Comparison of ENCODE assay signal across 27 mouse cellular contexts in genomic region chr5:95997276-95997675, GRCm38 (mm10). TPM values are rescaled to one million over a fixed set of nuclear protein-coding genes. Genes with fewer than 3 reads are reported as not detected.
A peak's percentile ranks its signal among the peaks of the same experiment; 100 is the strongest.
DNase-seq lines count a peak whose midpoint lies in the region; ATAC-seq lines count a peak whose summit lies in the region.
"Had no signal": no experiment of that assay in that cellular context is flagged by ENCODE, and none has a peak within 500 bp of the region (broad histone marks: within the 10 kb centered on the region; RNA-seq: fewer than 3 reads in every experiment).

No protein-coding gene starts in this region.

- WGBS in forebrain, embryonic 14.5 days = 27% methylated on average over 3 of the region's 3 CpGs
- 19% methylated on average over 3 of the region's 3 CpGs for WGBS in forebrain, embryonic 16.5 days
- WGBS in heart, embryonic 12.5 days = 74% methylated on average over 3 of the region's 3 CpGs

- H3K9ac ChIP-seq in forebrain, embryonic 14.5 days (ENCODE audit: low read length) = no peak overlapping the region
- no peak overlapping the region for H3K9ac ChIP-seq in forebrain, embryonic 16.5 days (replicated peaks; ENCODE audit: low read depth, low read length)
- H3K9ac ChIP-seq in heart, embryonic 12.5 days = no peak overlapping the region
- H3K9ac ChIP-seq: heart, embryonic 15.5 days; hindbrain, embryonic 14.5 days had no signal

- H3K4me3 ChIP-seq in forebrain, embryonic 14.5 days (ENCODE audit: low read depth, low read length) = no peak overlapping the region
- H3K4me3 ChIP-seq in forebrain, embryonic 16.5 days (replicated peaks; ENCODE audit: low read length) = no peak overlapping the region
- H3K4me3 ChIP-seq in heart, embryonic 12.5 days = no peak overlapping the region
- H3K4me3 ChIP-seq: gastrocnemius, adult 2 months; heart, embryonic 15.5 days had no signal

- peak; percentile 50 for ATAC-seq in frontal cortex, adult (ENCODE audit: low TSS enrichment)
- peak; percentile 72 for ATAC-seq in forebrain, embryonic 14.5 days
- peak; percentile 87 for ATAC-seq in forebrain, embryonic 16.5 days
- no peak for ATAC-seq in heart, embryonic 12.5 days (ENCODE audit: insufficient number of reproducible peaks, low FRiP score)
- ATAC-seq: CD4-positive, CD25-positive, alpha-beta regulatory T cell, adult 4 months; hindbrain, postnatal 0 days; inflammation-experienced regulatory T-cells, adult 6 months; intestine, embryonic 16.5 days had no signal

- no peak for DNase-seq in frontal cortex, postnatal 10 days (ENCODE audit: low spot score in 2 of 2)
- peak; percentile 62 for DNase-seq in forebrain, embryonic 14.5 days (ENCODE audit: low spot score)
- no peak for DNase-seq in urinary bladder, postnatal 10 days (ENCODE audit: low spot score)
- DNase-seq: adrenal gland, adult 2 months; adrenal gland, postnatal 14 days; cerebellum, adult 11-12 months; cerebellum, adult 8-10 months; cerebellum, postnatal 10 days; cerebellum, postnatal 36 days; embryo, embryonic 11 days; gastrocnemius, adult 2 months; gastrocnemius, postnatal 14 days; heart, adult 11 months; heart, postnatal 10 days; heart, postnatal 36 days; kidney, adult 18-20 months had no signal

- no peaks in the 10 kb centered on the region for H3K9me3 ChIP-seq in forebrain, embryonic 14.5 days (replicated peaks; ENCODE audit: control insufficient read depth, low read length)
- H3K9me3 ChIP-seq in forebrain, embryonic 16.5 days (ENCODE audit: control insufficient read depth, low read length) = no peaks in the 10 kb centered on the region
- H3K9me3 ChIP-seq in heart, embryonic 12.5 days (replicated peaks) = no peaks in the 10 kb centered on the region
- H3K9me3 ChIP-seq: heart, embryonic 15.5 days had no signal

- H3K27ac ChIP-seq in forebrain, embryonic 14.5 days (ENCODE audit: low read depth, low read length) = no peak overlapping the region
- no peak overlapping the region for H3K27ac ChIP-seq in forebrain, embryonic 16.5 days (ENCODE audit: low read length)
- no peak overlapping the region for H3K27ac ChIP-seq in heart, embryonic 12.5 days (ENCODE audit: poor library complexity, severe bottlenecking)
- H3K27ac ChIP-seq: gastrocnemius, adult 2 months; heart, embryonic 15.5 days; hindbrain, embryonic 14.5 days; hindbrain, postnatal 0 days had no signal

- no peaks in the 10 kb centered on the region for H3K4me1 ChIP-seq in forebrain, embryonic 14.5 days (ENCODE audit: control insufficient read depth, insufficient read depth, low read length)
- 0 out of 2 replicates have a peak, but pooled peaks cover 2% of the 10 kb centered on the region for H3K4me1 ChIP-seq in forebrain, embryonic 16.5 days (replicated peaks; ENCODE audit: control insufficient read depth, insufficient read depth, low read length)
- no peaks in the 10 kb centered on the region for H3K4me1 ChIP-seq in heart, embryonic 12.5 days (replicated peaks)
- H3K4me1 ChIP-seq: heart, embryonic 15.5 days had no signal

- H3K4me2 ChIP-seq in forebrain, embryonic 14.5 days (ENCODE audit: low read length) = no peak overlapping the region
- H3K4me2 ChIP-seq in forebrain, embryonic 16.5 days (ENCODE audit: low read length) = no peak overlapping the region
- no peak overlapping the region for H3K4me2 ChIP-seq in heart, embryonic 12.5 days
- H3K4me2 ChIP-seq: heart, embryonic 11.5 days; heart, embryonic 15.5 days; hindbrain, embryonic 14.5 days had no signal

- H3K27me3 ChIP-seq in forebrain, embryonic 14.5 days (replicated peaks; ENCODE audit: control insufficient read depth, insufficient read depth, low read length) = no peaks in the 10 kb centered on the region
- no peaks in the 10 kb centered on the region for H3K27me3 ChIP-seq in forebrain, embryonic 16.5 days (replicated peaks; ENCODE audit: control insufficient read depth, insufficient read depth, low read length)
- no peaks in the 10 kb centered on the region for H3K27me3 ChIP-seq in heart, embryonic 12.5 days (replicated peaks)
- H3K27me3 ChIP-seq: heart, embryonic 15.5 days had no signal

- no peaks in the 10 kb centered on the region for H3K36me3 ChIP-seq in forebrain, embryonic 14.5 days (ENCODE audit: control insufficient read depth, insufficient read depth, low read length)
- no peaks in the 10 kb centered on the region for H3K36me3 ChIP-seq in forebrain, embryonic 16.5 days (ENCODE audit: control insufficient read depth, insufficient read depth)
- no peaks in the 10 kb centered on the region for H3K36me3 ChIP-seq in heart, embryonic 12.5 days
- H3K36me3 ChIP-seq: heart, embryonic 15.5 days had no signal

RNA-seq across cellular contexts. Expression of gene Cxcl13, which starts 40.5 kb away (rescaled TPM):
- not detected in 2 replicates for polyA plus RNA-seq in forebrain, embryonic 14.5 days (2014; fragmentation: Nextera tagmentation; extraction: Ambion mirVana)
- not detected in 2 replicates for polyA plus RNA-seq in forebrain, embryonic 16.5 days (2015; fragmentation: Nextera tagmentation; extraction: Ambion mirVana)
- 0.71 and 0.84 TPM in 2 replicates for polyA plus RNA-seq in heart, embryonic 12.5 days (2016; fragmentation: Nextera tagmentation; extraction: Ambion mirVana)
- polyA plus RNA-seq: adrenal gland, adult 2 months; C2C12; CD4-positive, CD25-positive, alpha-beta regulatory T cell, adult 4 months had no signal
